Mouse (Mus musculus) fibroblast of lung, adult 2 months (primary cell): ENCODE data around the gene Rsbn1l.
"Not testable (repeated sequence)": the region's sequence is repeated elsewhere in the genome, so short reads cannot be mapped to it uniquely, and the experiment has no call there.

Experiments used
- DNase-seq: peaks from one replicate; pipeline ENCODE4 v3.0.0-alpha.2; 2011; ENCODE audit warnings: low read depth

The Rsbn1l gene

GRCm38 (mm10) chr5:20950093-20950492, 6.1 kb downstream of the Rsbn1l start:
- DNase-seq, result no peak

- DNase-seq, result no peak
Measured at GRCm38 (mm10) chr5:20946906-20947305, 9.3 kb downstream of the Rsbn1l start.

- DNase-seq, result no peak
Measured at GRCm38 (mm10) chr5:20944961-20945748, 11.0 kb downstream of the Rsbn1l start.

- DNase-seq, result not testable (repeated sequence)
Measured at GRCm38 (mm10) chr5:20943791-20944190, 12.4 kb downstream of the Rsbn1l start.

GRCm38 (mm10) chr5:20942523-20942922, 13.7 kb downstream of the Rsbn1l start:
- no peak for DNase-seq

- DNase-seq, result no peak
Measured at GRCm38 (mm10) chr5:20941205-20941604, 15.0 kb downstream of the Rsbn1l start.

GRCm38 (mm10) chr5:20940696-20941095, 15.5 kb downstream of the Rsbn1l start:
- DNase-seq, result no peak

GRCm38 (mm10) chr5:20940040-20940571, 16.1 kb downstream of the Rsbn1l start:
- DNase-seq, result no peak

- no peak for DNase-seq
Measured at GRCm38 (mm10) chr5:20938523-20938922, 17.7 kb downstream of the Rsbn1l start.

GRCm38 (mm10) chr5:20935934-20936333, 20.3 kb downstream of the Rsbn1l start:
- DNase-seq, result no peak

GRCm38 (mm10) chr5:20932585-20932984, 23.6 kb downstream of the Rsbn1l start:
- no peak for DNase-seq

GRCm38 (mm10) chr5:20931300-20931699, 24.9 kb downstream of the Rsbn1l start:
- DNase-seq, result no peak

- no peak for DNase-seq
Measured at GRCm38 (mm10) chr5:20930430-20930829, 25.8 kb downstream of the Rsbn1l start.

- DNase-seq, result no peak
Measured at GRCm38 (mm10) chr5:20929669-20930151, 26.5 kb downstream of the Rsbn1l start.

GRCm38 (mm10) chr5:20925451-20925850, 30.7 kb downstream of the Rsbn1l start:
- DNase-seq, result no peak

GRCm38 (mm10) chr5:20924608-20925007, 31.6 kb downstream of the Rsbn1l start:
- DNase-seq, result no peak

GRCm38 (mm10) chr5:20919566-20919965, 36.6 kb downstream of the Rsbn1l start:
- DNase-seq, result no peak

- no peak for DNase-seq
Measured at GRCm38 (mm10) chr5:20918967-20919366, 37.2 kb downstream of the Rsbn1l start.

GRCm38 (mm10) chr5:20913372-20914275, 42.6 kb downstream of the Rsbn1l start:
- DNase-seq, result peak; percentile 31

GRCm38 (mm10) chr5:20911741-20912140, 44.5 kb downstream of the Rsbn1l start:
- DNase-seq, result no peak

- DNase-seq, result no peak
Measured at GRCm38 (mm10) chr5:20906191-20906590, 50.0 kb downstream of the Rsbn1l start.

GRCm38 (mm10) chr5:20905437-20905836, 50.8 kb downstream of the Rsbn1l start:
- no peak for DNase-seq

- no peak for DNase-seq
Measured at GRCm38 (mm10) chr5:20904647-20905046, 51.6 kb downstream of the Rsbn1l start.
